Mouse (Mus musculus): Measurements from ENCODE around the gene Slain2.

GRCm38 (mm10) chr5:72911284-72911683, 2.8 kb upstream of the Slain2 start:
- TF ChIP-seq CTCF (IDR thresholded peaks at IDR 0.05; ENCODE audit: extremely low read depth, insufficient read length, insufficient replicate concordance, low read depth, low read length) (no peak), POLR2A (IDR thresholded peaks at IDR 0.05; ENCODE audit: low read depth, low read length) (no peak)

All from small intestine, adult 2 months (tissue).